Mouse (Mus musculus): Measurements from ENCODE around the gene Abca1.

DNA sequence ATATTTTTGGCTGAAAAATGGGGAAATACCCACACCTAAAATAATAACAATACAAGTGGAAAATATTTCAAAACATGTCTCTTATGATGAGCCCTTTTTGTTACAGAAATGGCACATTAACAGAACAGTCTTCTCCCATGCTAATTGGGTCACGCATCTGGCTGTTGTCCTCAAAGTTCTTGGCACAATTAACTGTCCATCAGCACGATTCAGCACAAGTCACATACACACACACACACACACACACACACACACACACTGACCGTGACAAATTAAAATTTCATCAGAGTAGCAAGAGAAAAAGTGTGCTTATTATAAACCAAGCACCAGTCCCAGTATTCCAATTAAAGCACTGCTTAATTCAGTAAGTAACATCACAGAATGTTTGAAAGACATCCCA, 55.1 kb downstream of the Abca1 start:
- TF ChIP-seq CTCF (IDR thresholded peaks at IDR 0.05), result no peak
- no peak for TF ChIP-seq POLR2A (IDR thresholded peaks at IDR 0.05; ENCODE audit: insufficient read depth, low read depth, low read length)
- TF ChIP-seq EP300 (IDR thresholded peaks at IDR 0.05; ENCODE audit: insufficient read depth, low read depth, low read length), result no peak

Data from heart, adult 2 months (tissue).